Mouse (Mus musculus): Measurements from ENCODE around the gene Hnf1b.

GRCm38 (mm10) chr11:83865286-83865685 is 15.4 kb downstream of the Hnf1b start:
- TF ChIP-seq MAX (IDR thresholded peaks at IDR 0.05; ENCODE audit: low read length) (no peak), CTCF (conservative IDR thresholded peaks at IDR 0.05 in 1 of 2, IDR thresholded peaks at IDR 0.05 in 1 of 2; ENCODE audit: low read depth in 2 of 2, low read length in 2 of 2) (no peak), JUND (conservative IDR thresholded peaks at IDR 0.05; ENCODE audit: low read depth, low read length) (no peak), SMC3 (IDR thresholded peaks at IDR 0.05; ENCODE audit: low read depth, low read length) (no peak), ZNF384 (IDR thresholded peaks at IDR 0.05; ENCODE audit: low read depth, low read length) (no peak), POLR2A (IDR thresholded peaks at IDR 0.05; ENCODE audit: low read depth, low read length) (no peak), MAZ (IDR thresholded peaks at IDR 0.05; ENCODE audit: low read depth, low read length) (no peak), EP300 (IDR thresholded peaks at IDR 0.05; ENCODE audit: low read length) (no peak), RAD21 (IDR thresholded peaks at IDR 0.05; ENCODE audit: low read depth, low read length) (no peak), PAX5 (IDR thresholded peaks at IDR 0.05; ENCODE audit: low read length) (no peak), CHD2 (IDR thresholded peaks at IDR 0.05; ENCODE audit: low read length) (no peak), BHLHE40 (IDR thresholded peaks at IDR 0.05; ENCODE audit: low read depth, low read length) (no peak), TBP (conservative IDR thresholded peaks at IDR 0.05; ENCODE audit: low read depth, low read length) (no peak)
